Mouse (Mus musculus): ENCODE results near the gene Cep55.

The Cep55 gene

DNA sequence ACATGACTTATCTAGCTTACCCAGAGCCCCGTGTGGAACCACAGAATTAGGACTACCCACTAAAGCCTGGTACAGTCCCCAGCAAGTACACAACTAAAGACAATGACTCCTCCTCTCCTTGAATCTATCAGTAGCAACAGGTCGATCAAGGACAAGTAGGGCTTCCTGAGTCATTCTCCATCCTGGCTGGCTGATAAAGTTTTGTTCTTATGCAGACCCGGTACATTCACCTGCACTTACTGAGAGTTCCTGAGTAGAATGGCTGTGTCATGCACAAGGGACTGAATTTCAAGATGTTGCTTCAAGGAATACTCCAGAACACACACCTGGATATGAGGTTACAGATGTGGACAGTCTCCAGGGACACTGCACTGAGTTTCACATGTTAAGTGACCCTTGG is 9.6 kb upstream of the Cep55 start:
- no peak for DNase-seq (ENCODE audit: low read depth)

DNA sequence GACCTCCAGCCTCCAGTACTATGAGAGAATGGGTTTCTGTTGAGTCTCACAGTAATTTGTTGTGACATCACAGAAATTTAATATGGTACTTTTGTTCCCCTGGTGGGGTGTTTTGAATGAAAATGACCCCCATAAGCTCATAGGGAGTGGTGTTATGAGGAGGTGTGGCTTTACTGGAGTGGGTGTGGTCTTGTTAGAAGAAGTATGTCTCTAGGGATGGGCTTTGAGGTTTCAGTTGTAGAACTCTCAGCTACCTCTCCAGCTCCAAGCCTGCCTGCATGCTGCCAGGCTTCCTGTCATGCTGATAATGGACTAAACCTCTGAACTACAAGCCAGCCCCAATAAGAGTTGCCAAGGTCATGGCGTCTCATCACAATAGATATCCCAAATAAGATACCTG is 5.1 kb upstream of the Cep55 start:
- DNase-seq (ENCODE audit: low read depth): no peak

DNA sequence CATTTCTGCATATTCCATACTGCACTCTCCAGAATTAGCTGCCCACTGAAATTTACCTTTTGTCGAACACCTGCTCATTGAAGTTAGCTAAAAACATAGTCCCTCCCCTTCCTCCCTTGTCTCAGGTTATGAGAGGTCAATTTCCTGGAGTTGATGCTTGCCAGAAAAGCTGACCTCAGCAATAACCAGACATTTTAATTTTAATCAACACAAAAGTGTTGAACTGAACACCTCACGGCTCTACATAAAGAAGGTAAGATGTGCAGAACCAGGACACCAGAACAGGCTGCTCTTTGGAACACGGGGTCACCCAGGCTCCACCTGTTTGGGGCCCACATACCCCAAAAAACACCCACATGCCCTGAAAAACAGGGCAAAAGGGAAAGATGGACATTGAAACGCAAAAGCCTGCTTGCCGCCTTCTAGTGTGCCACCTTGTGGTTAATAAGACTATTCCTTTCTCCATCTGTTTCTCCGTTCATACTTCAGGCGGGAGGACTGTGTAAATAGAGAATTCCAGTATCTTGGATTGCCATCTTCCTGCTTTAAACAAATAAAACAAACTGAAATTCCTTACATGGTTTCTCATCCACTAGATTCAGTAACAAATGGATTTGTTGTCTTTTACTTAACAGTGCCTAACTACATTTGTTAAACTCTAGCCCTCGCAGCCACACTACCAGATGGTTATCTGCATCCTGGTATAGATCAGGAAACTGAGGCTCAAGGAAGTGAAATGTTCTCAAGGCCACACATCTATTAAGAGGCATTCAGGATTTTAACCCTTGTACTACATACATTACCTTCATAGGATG is 1.4 kb upstream of the Cep55 start:
- DNase-seq (ENCODE audit: low read depth): no peak

DNA sequence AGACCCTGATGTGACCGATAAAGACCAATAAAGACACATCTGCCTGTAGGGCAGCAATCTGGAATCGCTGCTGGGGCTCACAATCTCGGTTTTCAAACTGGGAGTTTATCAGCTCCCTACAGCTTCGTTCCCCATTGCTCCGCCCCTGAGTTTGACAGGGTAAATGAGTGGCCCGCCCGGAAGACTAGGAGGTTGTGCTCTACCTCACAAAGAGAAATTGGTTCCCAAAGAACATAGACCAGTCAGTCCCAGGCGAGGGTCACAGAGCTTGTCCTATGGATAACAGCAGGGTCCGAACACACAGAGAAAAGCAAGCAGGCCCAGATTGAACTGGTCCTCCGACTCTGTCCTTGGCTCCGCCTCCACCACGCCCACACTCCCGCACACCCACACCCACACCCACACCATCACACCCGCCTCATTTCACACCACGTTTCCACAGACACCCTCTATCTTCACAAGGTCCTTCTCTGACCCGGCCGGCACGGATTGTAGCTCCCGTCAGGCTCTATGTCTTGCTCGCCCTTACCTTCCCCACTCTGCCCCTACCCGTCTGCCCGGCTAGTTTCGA is 577 bp upstream of the Cep55 start:
- DNase-seq (ENCODE audit: low read depth): peak; percentile 60

DNA sequence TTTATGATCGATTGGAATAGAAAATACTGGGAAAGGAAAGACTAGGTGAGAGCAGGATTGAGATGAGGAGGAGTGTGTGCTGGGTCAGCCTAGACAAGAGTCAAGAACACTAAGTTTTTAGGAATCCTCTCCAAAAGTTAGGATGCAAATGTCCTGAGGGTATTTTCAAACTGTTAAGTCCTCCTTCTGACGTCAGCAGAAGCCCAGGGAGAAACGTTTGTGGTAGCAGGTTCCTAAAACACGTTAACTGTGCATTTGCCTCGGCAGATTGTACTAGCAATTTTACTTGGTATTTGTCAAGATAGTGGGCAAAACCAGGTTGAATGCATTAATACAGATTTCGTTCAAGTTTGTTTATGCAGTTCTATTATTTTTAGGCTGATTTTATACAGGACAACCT is 987 bp downstream of the Cep55 start:
- no peak for DNase-seq (ENCODE audit: low read depth)

DNA sequence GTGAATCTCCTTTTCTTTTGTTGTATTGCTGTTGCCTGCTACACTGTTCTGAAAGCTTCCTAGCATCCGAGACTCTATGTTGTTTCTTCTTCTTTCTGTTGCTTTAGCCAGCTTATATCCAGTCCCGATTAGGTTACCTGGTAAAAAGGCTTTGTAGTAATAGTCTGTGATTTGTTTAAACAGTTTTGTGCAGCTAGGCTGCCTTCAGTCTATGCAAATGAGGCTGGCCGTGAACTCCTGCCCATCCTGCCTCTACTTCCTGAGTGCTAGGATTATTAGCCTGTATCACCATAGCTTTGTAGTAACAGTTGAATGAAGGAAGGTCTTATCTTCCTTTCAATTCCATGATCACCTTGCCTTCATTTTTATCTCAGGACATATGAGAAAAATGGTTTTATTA is 1.5 kb downstream of the Cep55 start:
- DNase-seq (ENCODE audit: low read depth): no peak

DNA sequence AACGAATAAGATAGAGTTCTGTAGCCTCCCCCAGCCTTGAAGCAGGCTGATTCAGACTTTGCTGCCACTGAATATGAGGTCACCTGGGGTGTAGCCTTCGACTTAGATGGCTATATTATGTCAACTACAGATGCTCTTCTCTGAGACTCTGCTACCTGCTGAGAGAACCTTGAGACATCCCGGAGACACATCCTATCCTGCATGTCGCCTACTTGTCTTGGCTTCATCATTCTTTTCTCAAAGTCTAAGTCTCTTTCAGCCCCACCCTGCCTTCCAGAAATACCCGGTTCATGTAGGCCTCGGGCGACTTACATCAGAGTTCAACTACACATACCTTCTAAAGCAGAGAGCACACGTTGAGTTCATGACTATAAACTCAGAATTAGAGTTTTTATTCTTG is 2.1 kb downstream of the Cep55 start:
- DNase-seq (ENCODE audit: low read depth): no peak

DNA sequence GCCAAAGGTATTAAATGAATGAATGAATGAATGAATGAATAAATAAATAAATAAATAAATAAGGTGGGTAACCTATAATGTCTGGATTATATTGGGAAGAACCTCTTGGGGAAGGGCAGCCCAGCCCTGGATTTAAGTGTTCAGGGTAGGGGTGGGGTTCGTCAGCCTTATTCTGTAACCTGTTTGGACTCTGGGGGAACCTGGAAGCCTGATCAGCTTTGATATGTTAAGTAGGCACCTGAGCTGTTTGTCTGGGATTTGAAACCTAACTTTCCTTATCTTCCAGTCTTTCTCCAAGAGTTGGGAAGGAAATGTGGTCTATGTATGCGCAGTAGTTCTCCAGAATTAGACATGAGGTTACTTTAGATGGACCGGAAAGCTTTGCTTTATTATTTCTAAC is 8.4 kb downstream of the Cep55 start:
- DNase-seq (ENCODE audit: low read depth): no peak

DNA sequence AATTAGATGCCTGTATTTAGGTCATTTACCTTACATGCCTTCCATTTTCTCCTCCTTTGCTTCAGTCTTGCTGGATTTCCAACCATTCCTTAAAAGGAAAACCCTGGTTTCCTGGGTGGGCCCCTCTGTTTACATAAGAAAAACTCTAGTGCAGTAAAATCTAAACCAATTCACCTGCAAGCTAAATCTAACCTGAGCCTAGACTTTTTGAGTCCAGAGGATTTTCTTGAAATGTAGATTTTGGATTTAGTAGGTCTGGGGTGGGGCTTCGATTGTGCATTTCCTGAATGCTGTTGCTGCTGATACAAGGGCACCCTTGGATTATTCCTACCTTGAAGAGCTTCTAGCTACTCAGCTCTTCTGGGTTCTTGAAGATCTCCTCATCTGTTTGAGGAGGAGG is 9.2 kb downstream of the Cep55 start:
- DNase-seq (ENCODE audit: low read depth): no peak

DNA sequence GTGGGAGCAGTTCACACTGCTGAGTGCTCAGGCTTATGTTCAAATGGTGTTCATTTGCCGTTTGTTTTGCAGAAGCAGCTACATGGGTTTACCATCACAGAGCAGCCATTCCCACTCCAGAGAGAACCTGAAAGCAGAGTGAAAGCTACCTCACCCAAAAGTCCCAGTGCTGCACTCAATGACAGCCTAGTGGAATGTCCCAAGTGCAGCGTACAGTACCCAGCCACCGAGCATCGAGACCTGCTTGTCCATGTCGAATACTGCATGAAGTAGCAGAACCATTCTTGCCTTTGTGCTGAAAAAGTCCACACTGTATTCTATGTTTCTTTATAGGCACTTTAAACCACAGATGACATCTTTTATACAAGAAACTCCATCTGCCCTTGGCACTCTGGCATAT is 18.4 kb downstream of the Cep55 start:
- no peak for DNase-seq (ENCODE audit: low read depth)

DNA sequence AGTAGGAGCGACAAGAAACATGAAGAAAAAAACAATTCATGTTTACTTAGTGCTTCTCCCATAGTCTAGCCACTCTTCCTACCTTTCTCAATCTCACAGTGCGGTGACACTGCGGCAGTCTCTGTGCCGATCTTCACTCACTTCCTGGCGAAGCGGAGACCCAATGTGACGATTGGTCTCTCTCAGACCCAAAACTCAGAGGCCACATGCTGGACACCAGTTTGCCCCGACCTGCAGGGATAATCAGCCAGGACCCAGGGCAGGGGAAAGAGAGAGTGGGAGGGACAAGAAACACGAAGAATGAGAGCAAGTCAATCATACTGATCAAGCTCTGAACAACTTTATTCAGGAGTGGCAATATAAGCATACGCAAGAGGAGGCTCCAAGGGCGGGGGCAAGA is 20.2 kb downstream of the Cep55 start:
- DNase-seq (ENCODE audit: low read depth): no peak

DNA sequence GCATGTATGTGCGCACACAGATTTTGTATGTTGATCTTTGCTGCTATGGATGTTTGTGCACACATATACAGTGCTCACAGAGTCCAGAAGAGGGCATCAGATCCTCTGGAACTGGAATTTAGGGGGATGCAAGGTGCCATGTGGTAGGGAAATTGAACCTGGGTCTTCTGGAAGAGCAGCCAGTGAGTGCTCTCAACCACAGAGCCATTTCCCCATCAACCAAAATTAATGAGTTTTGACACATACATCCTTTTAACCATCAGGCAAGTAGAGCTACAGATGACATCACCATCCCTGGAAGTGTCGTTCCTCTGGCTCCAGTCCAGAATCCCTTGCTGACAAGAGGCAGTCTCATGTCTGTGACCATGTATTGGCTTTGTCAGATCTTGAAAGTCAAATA is 21.4 kb downstream of the Cep55 start:
- no peak for DNase-seq (ENCODE audit: low read depth)

DNA sequence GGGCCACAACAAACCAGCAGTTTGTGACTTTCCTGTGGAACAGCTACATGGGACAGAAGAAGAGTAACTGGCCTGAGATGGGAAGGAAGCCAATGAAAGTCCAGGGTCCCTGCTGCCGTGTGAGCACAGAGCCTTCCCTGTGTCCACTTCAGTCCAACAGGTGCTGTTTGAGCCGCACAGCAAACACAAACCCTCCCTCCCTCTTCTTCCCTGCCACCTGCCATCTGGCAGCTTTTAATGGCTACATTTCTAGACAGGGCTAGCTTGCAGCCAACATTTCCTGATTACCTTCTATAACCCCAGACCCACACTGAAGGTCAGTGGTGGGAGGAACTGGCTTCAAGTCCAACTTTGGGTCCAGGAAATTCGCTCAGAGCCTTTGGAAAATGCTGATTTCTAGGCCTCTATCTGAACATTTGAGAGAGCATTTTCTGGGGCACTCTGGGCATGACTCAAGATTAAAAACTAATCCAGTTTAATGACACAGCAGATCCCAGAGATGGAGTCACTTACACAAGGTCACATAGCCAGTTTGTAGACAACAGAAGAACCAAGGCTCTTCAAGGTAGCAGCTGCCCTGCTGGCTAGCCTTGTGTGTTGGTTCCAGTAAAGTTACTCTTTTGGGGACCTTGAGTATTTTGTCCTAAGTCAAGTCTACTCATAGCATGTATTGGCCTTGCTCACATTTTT is 23.2 kb downstream of the Cep55 start:
- no peak for DNase-seq (ENCODE audit: low read depth)

DNA sequence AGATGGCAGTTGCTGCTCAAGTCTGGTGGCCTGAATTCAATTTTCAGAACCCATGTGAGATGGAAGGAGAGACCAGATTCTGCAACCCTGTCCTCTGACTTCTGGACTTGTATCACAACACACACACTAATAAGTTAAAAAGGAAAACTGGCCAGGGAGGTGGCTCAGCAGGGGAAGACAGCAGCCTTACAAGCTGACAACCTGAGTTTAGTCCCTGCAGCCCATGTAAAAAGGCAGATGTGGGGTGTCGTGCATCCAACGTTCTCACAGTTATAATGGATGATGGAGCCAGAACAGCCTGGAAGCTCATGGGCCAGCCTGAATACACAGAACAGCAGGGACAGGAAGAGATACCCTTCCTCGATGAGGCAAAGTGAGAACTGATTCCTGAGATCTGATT is 26.6 kb downstream of the Cep55 start:
- no peak for DNase-seq (ENCODE audit: low read depth)

DNA sequence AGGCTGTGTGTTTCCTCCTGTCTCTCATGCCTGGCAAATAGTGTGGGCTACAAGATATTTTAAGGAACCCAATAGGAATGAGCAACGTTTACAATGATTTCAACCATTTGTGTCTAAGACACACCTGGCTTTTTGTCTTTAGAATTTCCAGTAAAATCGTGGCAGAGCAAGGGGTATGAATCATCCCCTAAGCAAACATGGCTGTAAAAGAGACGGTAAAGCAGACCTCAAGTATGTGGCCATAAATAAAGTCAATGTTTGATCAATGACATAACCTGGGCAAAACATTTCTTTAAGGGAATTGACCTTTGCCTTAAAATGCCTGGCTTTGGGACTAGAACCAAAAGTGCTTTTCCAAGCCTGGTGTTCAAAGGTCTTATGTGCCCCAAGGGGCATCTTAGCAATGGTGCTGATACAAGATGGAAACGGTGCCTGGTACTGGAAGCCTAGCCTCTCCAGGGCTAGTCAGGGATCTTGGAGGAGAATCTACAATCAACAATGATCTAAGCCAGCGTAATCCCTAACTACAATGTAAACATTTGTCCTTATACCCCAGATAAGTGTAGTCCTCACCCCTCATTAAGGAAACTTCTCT is 28.2 kb downstream of the Cep55 start:
- no peak for DNase-seq (ENCODE audit: low read depth)

DNA sequence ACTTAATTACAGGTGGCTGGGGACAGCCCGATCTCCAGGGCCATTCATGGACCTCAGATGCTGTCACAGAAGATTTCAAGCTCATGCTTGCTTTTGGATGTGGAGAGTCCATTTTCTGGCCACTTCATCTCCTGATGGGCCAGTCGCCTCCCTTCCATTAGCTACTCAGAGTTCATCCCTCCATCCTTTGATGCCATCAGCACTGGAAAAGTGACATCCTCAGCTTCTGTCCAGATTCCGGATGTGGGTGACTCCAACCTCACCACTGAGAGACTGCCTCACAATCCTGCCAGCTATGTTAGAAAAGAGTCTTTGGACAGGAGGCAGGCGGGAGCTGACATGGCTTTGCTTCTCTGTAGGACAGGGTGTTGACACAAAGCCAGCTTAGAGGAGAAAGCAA is 31.0 kb downstream of the Cep55 start:
- no peak for DNase-seq (ENCODE audit: low read depth)

DNA sequence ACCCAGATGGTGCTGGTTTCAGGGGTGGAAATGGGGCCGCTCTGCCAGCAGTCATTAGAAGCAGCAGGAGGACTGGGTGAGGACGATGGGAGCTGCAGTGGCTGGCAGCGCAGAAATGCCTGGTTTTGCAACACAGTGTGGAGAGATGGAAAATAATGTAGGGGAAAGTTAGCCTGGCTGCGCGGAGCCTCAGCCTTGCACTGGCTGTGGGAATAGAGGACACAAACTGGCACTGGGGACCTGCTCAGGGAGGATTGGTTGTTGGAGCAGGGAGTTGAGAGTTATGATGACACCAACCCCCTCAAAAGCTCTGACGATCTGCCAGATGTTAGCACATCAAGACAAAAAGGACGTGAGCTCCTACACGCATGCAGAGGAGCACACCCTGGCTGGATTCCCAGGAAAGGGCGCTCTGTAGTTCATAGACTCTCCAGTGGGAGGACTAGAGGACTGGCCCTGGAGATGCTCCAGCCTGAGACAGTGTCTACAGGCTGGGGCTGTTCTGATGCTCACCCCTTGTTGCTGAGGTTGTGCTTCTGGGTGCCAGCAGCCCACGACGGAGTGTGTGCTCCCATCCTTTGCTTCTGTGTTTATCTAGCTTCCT is 32.2 kb downstream of the Cep55 start:
- DNase-seq (ENCODE audit: low read depth): no peak

DNA sequence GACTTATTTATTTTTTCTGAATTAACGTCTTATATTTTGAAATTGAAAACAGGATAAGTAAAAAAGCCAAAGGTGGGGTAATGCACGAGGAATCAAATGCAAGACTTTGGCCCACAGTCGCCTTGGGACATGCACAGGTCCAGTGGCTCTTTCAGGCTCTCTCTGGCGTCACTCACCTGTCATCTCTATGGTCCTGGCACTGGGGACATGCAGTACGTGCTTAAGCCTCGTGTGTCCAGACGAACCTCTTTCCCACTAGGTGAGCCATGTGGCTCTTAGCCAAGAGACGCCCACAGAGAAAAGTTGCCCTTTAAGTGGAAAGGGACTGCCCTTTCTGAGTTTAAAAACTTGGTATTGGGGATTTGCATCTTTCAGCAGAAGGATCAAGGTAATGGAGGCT is 34.5 kb downstream of the Cep55 start:
- DNase-seq (ENCODE audit: low read depth): no peak

DNA sequence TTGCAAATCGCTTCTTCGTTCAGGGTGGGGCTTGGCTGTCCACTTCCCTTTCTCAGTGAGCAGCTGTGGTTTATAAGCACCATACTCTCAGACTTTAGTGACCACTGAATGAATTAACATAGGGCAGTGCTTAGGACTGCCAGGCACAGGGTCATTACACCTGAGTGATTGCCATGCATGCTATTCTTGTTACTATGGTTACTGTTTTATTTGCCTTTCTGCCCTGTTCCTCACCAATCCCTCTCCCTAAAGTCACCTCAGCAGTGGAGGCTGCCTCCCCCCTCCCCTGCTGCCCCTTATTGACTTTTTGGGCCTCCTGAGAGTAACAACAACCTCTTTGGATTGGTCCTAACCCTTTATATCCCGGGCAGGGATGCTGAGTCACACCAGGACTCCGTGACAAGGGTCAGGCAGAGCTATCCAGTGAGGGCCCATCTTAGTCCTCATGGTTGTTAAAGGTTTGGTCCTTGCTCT is 36.7 kb downstream of the Cep55 start:
- DNase-seq (ENCODE audit: low read depth): no peak

DNA sequence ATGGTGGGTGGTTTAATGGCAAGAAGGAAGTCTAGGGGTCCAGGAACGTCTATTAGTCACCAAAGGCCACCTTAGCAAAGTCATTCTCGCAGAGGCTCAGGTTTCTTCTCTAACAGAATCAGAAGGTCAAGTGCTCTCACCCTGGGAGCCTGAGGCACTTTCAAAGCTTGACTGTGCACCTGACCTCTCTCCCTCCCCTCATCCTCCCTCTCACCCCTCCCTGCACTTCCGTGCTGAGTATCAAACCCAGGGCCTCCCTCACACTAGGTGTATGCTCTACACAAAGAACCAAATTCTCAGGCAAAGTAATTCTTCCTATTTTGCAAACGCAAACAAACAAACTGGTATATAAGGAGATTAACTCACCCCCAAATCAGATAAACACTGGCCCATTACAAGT is 41.4 kb downstream of the Cep55 start:
- DNase-seq (ENCODE audit: low read depth): no peak

DNA sequence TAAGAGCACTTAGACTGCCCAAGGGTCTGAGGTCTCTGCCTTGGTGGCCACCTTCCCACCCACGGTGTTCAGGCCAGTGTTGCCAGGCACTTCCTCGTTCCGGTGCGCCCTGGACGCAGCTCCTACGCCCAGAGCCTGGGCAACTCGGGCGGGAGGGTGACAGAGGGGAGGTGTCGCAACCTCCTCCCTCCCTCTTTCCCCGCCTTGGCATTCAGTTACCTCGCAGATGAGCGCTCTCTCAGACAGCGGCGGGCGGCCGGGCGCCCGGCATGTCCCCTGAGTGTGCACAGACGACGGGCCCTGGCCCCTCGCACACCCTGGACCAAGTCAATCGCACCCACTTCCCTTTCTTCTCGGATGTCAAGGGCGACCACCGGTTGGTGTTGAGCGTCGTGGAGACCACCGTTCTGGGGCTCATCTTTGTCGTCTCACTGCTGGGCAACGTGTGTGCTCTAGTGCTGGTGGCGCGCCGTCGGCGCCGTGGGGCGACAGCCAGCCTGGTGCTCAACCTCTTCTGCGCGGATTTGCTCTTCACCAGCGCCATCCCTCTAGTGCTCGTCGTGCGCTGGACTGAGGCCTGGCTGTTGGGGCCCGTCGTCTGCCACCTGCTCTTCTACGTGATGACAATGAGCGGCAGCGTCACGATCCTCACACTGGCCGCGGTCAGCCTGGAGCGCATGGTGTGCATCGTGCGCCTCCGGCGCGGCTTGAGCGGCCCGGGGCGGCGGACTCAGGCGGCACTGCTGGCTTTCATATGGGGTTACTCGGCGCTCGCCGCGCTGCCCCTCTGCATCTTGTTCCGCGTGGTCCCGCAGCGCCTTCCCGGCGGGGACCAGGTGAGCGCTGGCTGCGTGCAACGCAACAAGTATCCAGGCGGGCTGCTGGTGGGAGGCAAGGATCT is 42.3 kb downstream of the Cep55 start, which contains the start of gene Ffar4:
Ffar4 (plus strand) TSS at position 214 of the 901 bp plus-strand sequence.
- DNase-seq (ENCODE audit: low read depth): no peak
